Mouse (Mus musculus) small intestine, adult 2 months (tissue): ENCODE measurements around the gene Fut4. TPM values are rescaled to one million over a fixed set of nuclear protein-coding genes. Genes with fewer than 3 reads are reported as not detected.
"Not testable (repeated sequence)": the region's sequence is repeated elsewhere in the genome, so short reads cannot be mapped to it uniquely, and the experiment has no call there.

Experiments used
- H3K27ac ChIP-seq: fragments of 200-500 bp; 2 replicates; pipeline ENCODE4 v1.5.1; 2012; ENCODE audit warnings: low read depth, low read length, control low read depth, inconsistent platforms; ENCODE audit not compliant: insufficient read depth
- H3K27me3 ChIP-seq: fragments of 200-500 bp; 2 replicates; pipeline ENCODE4 v1.6.1; 2012; ENCODE audit warnings: mild to moderate bottlenecking, moderate library complexity, low read length, inconsistent platforms; ENCODE audit not compliant: control insufficient read depth, insufficient read depth
- H3K36me3 ChIP-seq: fragments of 200-500 bp; 2 replicates; pipeline ENCODE4 v1.6.1; 2012; ENCODE audit warnings: mild to moderate bottlenecking, low read length, control low read depth, inconsistent platforms; ENCODE audit not compliant: control insufficient read depth, insufficient read depth
- H3K4me1 ChIP-seq: fragments of 200-500 bp; 2 replicates; pipeline ENCODE4 v1.6.1; 2012; ENCODE audit warnings: low read length, inconsistent platforms, mixed read lengths; ENCODE audit not compliant: control insufficient read depth, insufficient read depth, insufficient read length
- H3K4me3 ChIP-seq: fragments of 200-500 bp; 2 replicates; pipeline ENCODE4 v1.5.1; 2012; ENCODE audit warnings: low read depth, mild to moderate bottlenecking, control low read depth, inconsistent platforms, low read length, moderate library complexity
- CTCF ChIP-seq: fragments of 200-500 bp; IDR thresholded peaks from 2 replicates; pipeline ENCODE4 v1.5.1; 2012; ENCODE audit warnings: low read depth, mild to moderate bottlenecking, control low read depth, inconsistent platforms, low read length, moderate library complexity, mixed read lengths; ENCODE audit not compliant: insufficient replicate concordance, insufficient read length; ENCODE audit errors: extremely low read depth
- POLR2A ChIP-seq: fragments of 200-500 bp; IDR thresholded peaks from 2 replicates; pipeline ENCODE4 v1.6.1; 2012; ENCODE audit warnings: low read depth, mild to moderate bottlenecking, control low read depth, inconsistent platforms, low read length, moderate library complexity
- WGBS: fragments of 180-500 bp; shearing (Covaris S2); methylation state at CpG from one replicate; pipeline ENCODE4 v1.1.7; 2018; 5-methylcytosine and 5-hydroxymethylcytosine counted together
- polyA plus RNA-seq: library from polyadenylated mRNA; depleted of rRNA; stranded (reverse); fragments of >200 nt; gene quantifications from 2 replicates; pipeline ENCODE4 v1.2.3, GENCODE M21; 2012; rRNA removed

The Fut4 gene
- polyA plus RNA-seq, 1 experiment = 15.8 TPM

- H3K4me3 ChIP-seq = no peak overlapping the region
- no peaks in the 10 kb centered on the region for H3K27me3 ChIP-seq
- no peak overlapping the region for H3K27ac ChIP-seq
- H3K36me3 ChIP-seq = no peaks in the 10 kb centered on the region
- no peak for TF ChIP-seq POLR2A
- TF ChIP-seq CTCF = no peak
- WGBS = 83% methylated on average over 3 of the region's 3 CpGs
- H3K4me1 ChIP-seq = no peaks in the 10 kb centered on the region
Observed at GRCm38 (mm10) chr9:14710910-14711309, 41.3 kb downstream of the Fut4 start.

GRCm38 (mm10) chr9:14705321-14706162, 46.7 kb downstream of the Fut4 start:
- TF ChIP-seq POLR2A (no peak), CTCF (no peak)
- Histone ChIP-seq H3K4me3 (no peak overlapping the region), H3K27ac (no peak overlapping the region), H3K27me3 (no peaks in the 10 kb centered on the region), H3K4me1 (no peaks in the 10 kb centered on the region), H3K36me3 (no peaks in the 10 kb centered on the region)
- 72% methylated on average over 13 of the region's 13 CpGs for WGBS

- H3K4me1 ChIP-seq, H3K27ac ChIP-seq, H3K4me3 ChIP-seq, H3K36me3 ChIP-seq, H3K27me3 ChIP-seq: not testable (repeated sequence)
- 98% methylated on average over 1 of the region's 1 CpGs for WGBS
Observed at GRCm38 (mm10) chr9:14700795-14701194, 51.4 kb downstream of the Fut4 start.

GRCm38 (mm10) chr9:14699288-14699640, 52.9 kb downstream of the Fut4 start:
- Histone ChIP-seq H3K27me3 (no peaks in the 10 kb centered on the region), H3K4me1 (no peaks in the 10 kb centered on the region), H3K27ac (no peak overlapping the region), H3K4me3 (no peak overlapping the region), H3K36me3 (no peaks in the 10 kb centered on the region)
- 29% methylated on average over 7 of the region's 7 CpGs for WGBS
- TF ChIP-seq CTCF (no peak), POLR2A (no peak)

- H3K4me3 ChIP-seq = no peak overlapping the region
- no peak for TF ChIP-seq POLR2A
- peak; percentile 71; the same call in 1 of the 2 replicates for TF ChIP-seq CTCF
- 60% methylated on average over 12 of the region's 12 CpGs for WGBS
- H3K36me3 ChIP-seq = no peaks in the 10 kb centered on the region
- H3K4me1 ChIP-seq = no peaks in the 10 kb centered on the region
- H3K27me3 ChIP-seq = no peaks in the 10 kb centered on the region
- H3K27ac ChIP-seq = no peak overlapping the region
Observed at GRCm38 (mm10) chr9:14698582-14699287, 53.5 kb downstream of the Fut4 start.

Other genes with a start within 250 kb of the Fut4 start
- 6.7 and 9.4 TPM in 2 replicates for gene Amotl1, start 107.3 kb downstream of the Fut4 start, polyA plus RNA-seq
- 0.29 and 0.71 TPM in 2 replicates for gene Piwil4, start 11.7 kb downstream of the Fut4 start, polyA plus RNA-seq
- not detected in 2 replicates for gene 1700012B09Rik, start 18.6 kb upstream of the Fut4 start, polyA plus RNA-seq
- gene Mre11a, start 32.3 kb upstream of the Fut4 start, polyA plus RNA-seq = 0.47 and 1.3 TPM in 2 replicates
- 1.5 and 2.4 TPM in 2 replicates for gene Ankrd49, start 32.5 kb upstream of the Fut4 start, polyA plus RNA-seq
- 0.04 and 0.27 TPM in 2 replicates for gene Gpr83, start 107.8 kb upstream of the Fut4 start, polyA plus RNA-seq
- gene Izumo1r, start 151.6 kb upstream of the Fut4 start, polyA plus RNA-seq = 1.4 and 3.1 TPM in 2 replicates